Mouse (Mus musculus) layer of hippocampus, postnatal 10 days (tissue): ENCODE measurements around the gene Atf4. TPM values are rescaled to one million over a fixed set of nuclear protein-coding genes. Genes with fewer than 3 reads are reported as not detected.
A peak's percentile ranks its signal among the peaks of the same experiment; 100 is the strongest.

ENCODE experiments used
- DNase-seq, 2 experiments: peaks; one replicate each; pipeline ENCODE4 v3.0.0; 2021; ENCODE audit warnings: low spot score in 2 of 2
- long read RNA-seq: library from polyadenylated mRNA; stranded (forward); transcript quantifications from one replicate; pipeline ENCODE4 v2.0.0, GENCODE M21; 2023
- total RNA-seq, 2 experiments: library from RNA; stranded (reverse); gene quantifications; 2 replicates each; pipeline ENCODE4 v1.2.3; 2021

Atf4 gene
- total RNA-seq, result 100 to 1,000 TPM; 102 to 108 TPM
- long read RNA-seq, transcript Atf4-203 (1 exons, 2,019 nt), result minor isoform, 6 of 56 reads
- long read RNA-seq, transcript Atf4-201 (3 exons, 1,725 nt), result major isoform, 45 of 56 reads
- long read RNA-seq, partial matches to known transcripts, result 5 of 56 reads
- long read RNA-seq, other reads (novel, unspliced or antisense), result 0 of 56 reads

DNA sequence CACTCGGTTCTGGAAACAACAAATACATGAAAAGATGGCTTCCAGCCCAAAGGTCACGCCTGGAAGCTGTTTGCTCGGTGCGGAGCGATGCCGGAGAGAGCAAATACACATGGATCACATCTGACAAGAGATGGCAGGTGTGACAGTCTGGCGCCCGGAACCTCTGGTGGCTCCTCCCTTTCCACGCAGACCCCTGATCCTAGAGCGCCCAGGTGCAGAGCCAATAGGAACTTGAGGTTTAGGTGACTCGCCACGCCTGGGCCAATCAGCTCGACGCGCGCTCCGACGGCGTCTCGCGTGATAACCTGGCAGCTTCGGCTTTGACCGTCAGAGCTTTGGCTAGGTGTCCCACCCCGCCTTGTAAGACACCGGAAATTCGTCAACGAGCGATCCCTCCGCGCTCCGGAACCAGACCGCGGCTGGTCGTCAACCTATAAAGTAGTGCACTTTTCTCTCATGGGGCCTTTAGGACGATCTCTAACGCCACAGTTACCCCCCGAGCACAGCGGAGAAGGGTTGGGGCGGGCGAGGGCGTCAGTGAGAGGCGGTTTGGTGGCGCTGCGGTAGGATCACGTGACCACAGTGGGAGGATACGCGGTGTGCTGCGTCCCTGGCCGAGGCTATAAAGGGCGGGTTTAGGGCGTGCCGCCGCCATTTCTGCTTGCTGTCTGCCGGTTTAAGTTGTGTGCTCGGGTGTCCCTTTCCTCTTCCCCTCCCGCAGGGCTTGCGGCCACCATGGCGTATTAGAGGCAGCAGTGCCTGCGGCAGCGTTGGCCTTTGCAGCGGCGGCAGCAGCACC is at the start of gene Atf4:
Gene Atf4 (plus strand): TSS at position 338 of the 799 bp plus-strand sequence.
- peak; percentile 98 for DNase-seq

DNA sequence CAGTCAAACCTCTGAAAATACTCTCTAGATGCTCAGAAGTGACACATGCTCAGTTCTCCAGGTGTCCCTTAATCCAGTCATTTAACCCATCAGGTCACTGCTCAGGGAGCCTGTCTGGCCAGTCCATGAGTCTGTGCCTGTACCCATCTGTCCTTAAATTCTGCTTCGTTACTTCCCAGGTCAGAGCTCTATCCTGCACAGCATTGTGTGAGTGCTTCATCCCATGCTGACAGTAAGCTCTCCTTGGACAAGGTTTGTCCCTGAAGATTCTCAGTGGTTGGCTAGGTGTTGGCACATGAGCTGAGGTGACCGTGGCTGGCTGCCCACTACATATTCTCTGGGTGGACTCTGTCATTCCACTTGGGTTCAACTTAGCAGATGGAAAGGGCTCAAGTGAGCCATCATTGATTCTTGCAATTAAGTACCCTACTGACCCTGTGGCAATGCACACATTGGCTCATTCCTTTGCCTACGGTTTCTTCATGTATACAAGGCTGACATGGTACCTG is 48.9 kb upstream of the Atf4 start:
- DNase-seq, result no peak

- no peak for DNase-seq
Measured at GRCm38 (mm10) chr15:80208446-80208845, 46.5 kb upstream of the Atf4 start.

DNA sequence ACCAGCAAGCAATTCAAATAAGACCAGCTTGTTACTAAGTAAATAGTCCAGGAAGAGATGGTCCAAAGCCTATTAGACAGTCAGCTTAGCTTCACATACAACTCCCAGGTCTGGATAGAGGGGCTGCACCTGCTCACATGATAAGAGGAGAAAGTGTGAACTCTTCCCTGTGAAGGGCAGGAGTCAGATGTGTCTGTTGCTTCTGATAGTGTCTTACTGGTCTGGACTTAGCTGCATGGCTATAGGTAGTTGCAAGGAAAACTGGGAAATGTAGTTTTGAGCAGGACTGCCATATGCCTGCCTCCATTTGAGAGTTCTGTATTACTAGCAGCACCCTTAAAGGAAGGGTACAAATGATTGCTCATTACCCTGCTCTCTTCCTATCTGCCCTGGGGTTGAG is 41.3 kb upstream of the Atf4 start:
- DNase-seq, result no peak

DNA sequence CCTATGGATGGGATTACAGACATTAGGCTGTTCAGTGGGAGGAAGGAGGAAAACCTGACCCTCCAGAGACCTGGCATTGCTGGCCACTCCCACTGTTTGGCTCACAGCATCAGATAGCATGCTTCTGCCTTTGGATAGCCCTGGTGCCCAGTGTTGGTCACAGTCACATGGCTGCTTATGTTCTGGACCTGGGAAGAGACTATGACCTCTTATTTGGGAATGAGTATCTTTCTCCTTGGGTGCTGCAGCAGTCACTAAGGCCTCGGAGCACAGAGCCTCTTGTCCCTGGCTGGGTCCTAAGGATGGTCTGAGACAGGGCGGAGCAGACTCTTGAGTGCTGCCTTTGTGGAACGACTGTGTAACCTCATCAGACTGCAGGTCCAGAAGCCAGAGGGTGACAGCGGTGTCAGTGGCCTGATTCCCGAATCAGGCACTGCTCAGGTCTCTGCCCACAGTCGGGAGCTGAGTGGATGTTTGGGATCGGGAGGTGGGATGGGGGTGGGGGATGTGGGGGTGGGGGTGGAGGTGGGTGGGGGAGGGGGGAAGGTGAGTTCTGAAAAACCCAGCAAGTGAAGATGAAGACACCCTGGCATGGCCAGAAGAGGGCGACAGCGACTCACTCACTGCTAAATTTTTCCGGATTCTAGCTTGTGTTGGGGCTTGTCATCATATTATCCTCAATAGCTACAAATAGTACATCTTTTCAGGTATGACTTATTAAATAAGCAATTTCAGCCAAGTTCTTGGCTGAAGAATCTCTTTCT is 39.1 kb upstream of the Atf4 start:
- peak; percentile 61 to 63 for DNase-seq

DNA sequence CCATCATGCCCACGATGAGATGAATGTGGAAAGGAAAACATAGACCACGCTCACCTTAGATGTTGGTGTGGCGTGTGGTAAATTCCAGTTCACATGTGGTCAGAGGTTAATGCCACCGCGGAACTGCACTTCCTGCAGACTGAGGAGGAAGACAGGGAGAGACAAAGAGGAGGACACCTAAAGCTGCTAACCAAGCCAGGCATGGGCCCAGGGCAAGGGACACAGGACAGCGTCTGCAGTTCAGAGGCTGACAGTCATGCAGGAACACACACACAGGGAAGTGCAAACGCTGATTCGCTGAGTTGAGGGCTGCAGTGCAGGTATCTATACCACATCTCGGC is 38.5 kb upstream of the Atf4 start:
- no peak for DNase-seq

- DNase-seq, result no peak
Measured at GRCm38 (mm10) chr15:80217476-80217875, 37.5 kb upstream of the Atf4 start.

- no peak for DNase-seq
Measured at GRCm38 (mm10) chr15:80219211-80219610, 35.8 kb upstream of the Atf4 start.

GRCm38 (mm10) chr15:80219705-80220657 is 35.0 kb upstream of the Atf4 start:
- DNase-seq, result no peak

DNA sequence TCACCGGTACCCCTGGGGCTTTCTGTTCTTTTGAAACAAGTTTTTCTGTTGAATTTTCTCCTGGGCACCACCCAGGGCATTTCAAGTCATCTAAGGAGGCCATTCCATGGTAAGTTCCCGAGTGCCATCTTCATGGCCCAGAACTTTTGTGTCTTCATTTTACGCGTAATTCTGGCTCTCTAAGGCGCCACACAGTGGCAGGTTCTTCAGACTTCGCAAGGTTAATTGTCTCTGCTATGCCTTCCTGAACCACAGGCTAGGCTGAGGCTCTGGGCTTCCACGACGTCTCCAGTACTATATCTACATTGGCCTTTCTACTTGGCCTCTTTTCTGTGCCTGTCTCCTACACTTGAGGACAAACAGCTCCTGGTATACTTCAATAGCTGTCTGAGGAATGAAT is 34.0 kb upstream of the Atf4 start:
- no peak for DNase-seq

DNA sequence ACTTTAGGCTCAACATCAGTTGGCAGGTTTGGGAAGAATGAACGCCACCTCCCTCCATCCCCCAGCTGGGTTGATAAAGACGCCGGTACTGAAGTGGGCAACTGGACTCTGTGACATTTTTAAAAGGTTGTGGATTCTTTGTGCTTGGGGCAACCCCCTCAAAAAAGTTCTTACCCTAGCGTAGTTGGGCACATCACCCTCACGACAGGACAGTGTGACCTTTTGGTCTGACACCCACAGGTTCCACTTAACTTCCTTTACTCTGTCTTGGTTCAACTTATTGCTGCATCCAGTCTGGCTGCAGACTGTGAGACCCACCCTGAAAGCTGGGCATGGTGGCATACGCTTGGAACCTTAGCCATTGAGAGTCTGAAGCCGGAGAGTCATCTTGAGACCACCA is 31.2 kb upstream of the Atf4 start:
- DNase-seq, result no peak

GRCm38 (mm10) chr15:80225208-80225607 is 29.8 kb upstream of the Atf4 start:
- DNase-seq, result peak; percentile 82 to 86

DNA sequence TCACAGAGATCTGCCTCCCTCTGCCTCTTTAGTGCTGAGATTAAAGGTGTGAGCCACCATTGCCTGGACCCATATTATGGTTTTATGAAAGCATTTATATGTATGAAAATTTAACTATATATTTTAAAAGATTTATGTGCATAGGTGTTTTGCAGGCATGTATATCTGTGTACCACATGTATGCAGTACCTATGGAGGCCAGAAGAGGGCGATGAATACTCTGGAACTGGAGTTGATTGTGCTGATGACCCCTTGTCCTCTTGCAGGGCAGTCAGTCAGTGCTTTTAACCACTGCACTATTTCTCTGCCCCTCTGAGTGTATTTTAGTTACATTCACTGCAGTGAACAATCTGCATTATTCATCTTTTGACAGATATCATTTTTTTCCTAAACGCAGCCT is 29.2 kb upstream of the Atf4 start:
- DNase-seq, result peak; percentile 55 to 67

DNA sequence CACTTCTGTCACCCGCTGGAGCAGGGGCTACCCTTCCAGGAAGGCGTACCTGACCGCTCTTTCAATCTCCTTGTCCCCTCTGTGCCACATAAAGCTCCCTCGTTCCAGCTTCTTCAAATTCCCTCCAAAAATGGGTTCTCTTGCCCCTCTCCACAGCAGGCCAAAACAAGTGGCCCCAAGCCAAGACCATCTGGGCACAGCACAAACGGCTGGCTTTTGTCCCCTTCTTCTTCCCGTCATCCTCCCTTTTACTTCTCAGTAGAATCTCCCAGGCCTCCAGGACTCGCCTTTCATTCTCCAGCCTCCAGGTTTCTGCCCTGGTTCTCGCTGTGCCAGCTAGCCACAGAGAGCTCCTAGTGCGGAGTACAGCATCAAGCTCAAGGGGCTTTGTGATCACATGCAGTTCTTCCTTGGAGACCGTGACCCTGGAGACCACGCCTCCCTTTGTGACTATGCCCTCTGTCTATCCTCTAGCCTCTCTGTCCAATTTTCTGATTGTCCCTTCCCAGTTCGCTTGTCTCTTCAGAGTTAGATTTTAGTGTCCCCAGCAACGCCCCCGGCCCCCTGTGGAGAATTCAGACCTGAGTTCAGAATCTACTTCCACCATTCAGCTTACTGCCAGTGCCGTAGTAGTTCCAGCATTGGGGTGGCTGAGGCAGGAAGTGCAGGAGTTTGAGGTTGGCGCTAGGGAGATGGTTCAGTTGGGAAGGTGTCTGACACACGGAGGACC is 26.7 kb upstream of the Atf4 start:
- DNase-seq, result no peak

- no peak for DNase-seq
Measured at GRCm38 (mm10) chr15:80232331-80232730, 22.7 kb upstream of the Atf4 start.

DNA sequence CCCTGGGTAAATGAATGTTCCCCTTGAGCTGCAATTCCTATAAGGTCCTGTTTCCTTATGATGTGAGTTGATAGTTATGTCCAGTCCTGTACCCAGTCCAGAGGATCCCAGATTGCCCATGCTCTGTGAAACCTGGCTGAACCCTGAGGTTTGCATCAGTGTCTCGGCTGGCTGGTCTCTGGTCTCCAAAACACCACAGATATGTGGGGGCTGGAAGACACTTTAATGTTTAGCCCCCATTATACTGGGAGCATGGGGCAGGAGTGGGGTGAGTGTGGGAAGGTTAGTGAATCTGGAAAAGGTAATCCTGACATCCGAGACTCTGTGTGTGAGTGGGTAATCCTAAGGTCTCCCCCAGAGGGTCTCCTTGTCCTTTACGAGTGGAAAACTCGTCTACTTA is 21.9 kb upstream of the Atf4 start:
- DNase-seq, result no peak

GRCm38 (mm10) chr15:80233733-80234509 is 21.1 kb upstream of the Atf4 start, which contains the start of gene Mief1:
Mief1 (plus strand) TSS chr15:80234018.
- DNase-seq, result peak; percentile 93 to 96

DNA sequence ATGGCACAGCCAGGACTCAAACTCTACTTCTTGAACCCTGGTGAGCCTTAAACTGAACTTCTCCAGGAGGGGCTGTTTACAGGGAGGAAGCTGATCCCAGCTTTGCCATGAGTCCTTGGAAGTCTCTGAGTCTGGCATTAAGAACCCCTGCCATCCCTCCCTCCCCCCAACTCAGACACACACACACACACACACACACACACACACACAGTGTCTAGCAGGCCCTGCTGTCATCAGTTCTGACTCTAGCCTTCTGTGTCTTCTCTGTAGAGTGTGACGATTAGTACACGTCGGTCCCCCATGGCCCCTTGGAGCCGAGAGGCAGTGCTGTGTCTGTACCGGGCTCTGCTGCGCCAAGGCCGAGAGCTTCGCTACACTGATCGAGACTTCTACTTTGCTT is 19.4 kb upstream of the Atf4 start, which contains the start of gene AC140267.1:
Gene AC140267.1 (plus strand): TSS at position 301 of the 400 bp plus-strand sequence.
- no peak for DNase-seq

DNA sequence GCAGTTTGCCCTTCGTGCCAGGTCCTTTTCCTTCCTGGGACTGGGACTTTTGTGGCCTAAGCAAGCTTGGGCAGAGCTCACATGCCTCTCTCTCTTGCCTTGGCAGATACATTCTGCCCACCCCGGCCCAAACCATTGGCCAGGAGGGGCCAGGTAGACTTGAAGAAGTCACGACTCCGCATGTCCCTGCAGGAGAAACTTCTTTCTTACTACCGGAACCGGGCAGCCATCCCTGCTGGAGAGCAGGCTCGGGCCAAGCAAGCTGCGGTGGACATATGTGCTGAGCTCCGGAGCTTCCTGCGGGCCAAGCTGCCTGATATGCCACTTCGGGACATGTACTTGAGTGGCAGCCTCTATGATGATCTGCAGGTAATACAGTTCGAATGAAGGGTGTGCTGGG is 6.8 kb upstream of the Atf4 start:
- DNase-seq, result no peak
